Mouse (Mus musculus) left cerebral cortex, postnatal 4 days (tissue): ENCODE measurements around the gene Tpbpa. TPM values are rescaled to one million over a fixed set of nuclear protein-coding genes. Genes with fewer than 3 reads are reported as not detected.
"Not testable (repeated sequence)": the region's sequence is repeated elsewhere in the genome, so short reads cannot be mapped to it uniquely, and the experiment has no call there.

ENCODE experiments used
- DNase-seq: peaks from one replicate; pipeline ENCODE4 v3.0.0-alpha.2; 2022
- intact Hi-C: fragments of 180-260 bp; cut with DNase I; formaldehyde crosslinking; loops from one replicate; pipeline ENCODE4 v1.15.1; 2025
- total RNA-seq, 2 experiments: library from RNA; stranded (reverse); gene quantifications; 2 replicates each; pipeline ENCODE4 v1.2.3; 2021

The Tpbpa gene
- not detected for total RNA-seq

DNA sequence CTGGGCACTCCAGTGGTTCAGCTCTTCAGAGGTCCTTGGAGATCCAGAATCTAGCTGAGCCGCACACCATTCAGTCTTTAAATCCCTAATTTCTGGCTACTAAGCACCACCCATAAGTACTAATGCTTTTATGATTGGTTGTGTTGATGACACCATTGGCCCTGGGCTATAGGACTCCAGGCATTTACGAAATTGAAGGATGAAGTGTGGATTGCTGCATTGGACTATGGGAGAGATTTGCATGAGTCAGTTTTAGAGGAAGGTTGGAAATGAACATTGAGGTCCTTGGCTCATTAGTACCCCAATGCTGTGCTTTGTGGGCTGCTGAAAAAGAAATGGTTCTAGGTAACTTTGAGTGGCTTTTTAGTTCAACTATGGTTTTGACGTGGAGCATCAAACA is at the start of gene Tpbpa:
Tpbpa (minus strand) TSS at position 101 of the 400 bp plus-strand sequence.
- DNase-seq, intact Hi-C loops: not testable (repeated sequence)

DNA sequence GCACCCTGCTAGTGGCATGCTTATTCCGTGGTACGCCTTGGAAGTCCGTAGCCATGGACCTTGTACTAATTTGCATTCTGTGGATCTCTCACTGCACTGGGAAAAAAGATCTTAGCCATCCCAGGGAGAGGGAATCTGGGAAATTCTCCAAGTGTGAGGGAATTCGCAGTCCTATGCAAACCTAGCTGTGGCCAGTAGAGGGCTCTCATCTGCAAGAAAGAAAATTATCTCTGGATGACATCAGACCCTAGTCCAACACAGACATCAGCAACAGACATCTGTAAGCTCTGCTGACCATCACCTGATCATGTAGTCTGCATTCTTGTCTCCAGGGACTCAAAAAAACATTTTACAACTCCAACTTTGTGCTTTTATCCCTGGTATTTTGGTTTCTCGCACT is 45.1 kb upstream of the Tpbpa start:
- intact Hi-C loops, result not testable (repeated sequence)

DNA sequence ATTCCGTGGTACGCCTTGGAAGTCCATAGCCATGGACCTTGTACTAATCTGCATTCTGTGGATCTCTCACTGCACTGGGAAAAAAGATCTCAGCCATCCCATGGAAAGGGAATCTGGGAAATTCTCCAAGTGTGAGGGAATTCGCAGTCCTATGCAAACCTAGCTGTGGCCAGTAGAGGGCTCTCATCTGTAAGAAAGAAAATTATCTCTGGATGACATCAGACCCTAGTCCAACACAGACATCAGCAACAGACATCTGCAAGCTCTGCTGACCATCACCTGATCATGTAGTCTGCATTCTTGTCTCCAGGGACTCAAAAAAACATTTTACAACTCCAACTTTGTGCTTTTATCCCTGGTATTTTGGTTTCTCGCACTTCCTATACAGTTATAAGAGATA is 30.5 kb upstream of the Tpbpa start:
- DNase-seq, intact Hi-C loops: not testable (repeated sequence)

More for the DNA sequence above, 45.1 kb upstream of the Tpbpa start:
- not testable (repeated sequence) for DNase-seq

DNA sequence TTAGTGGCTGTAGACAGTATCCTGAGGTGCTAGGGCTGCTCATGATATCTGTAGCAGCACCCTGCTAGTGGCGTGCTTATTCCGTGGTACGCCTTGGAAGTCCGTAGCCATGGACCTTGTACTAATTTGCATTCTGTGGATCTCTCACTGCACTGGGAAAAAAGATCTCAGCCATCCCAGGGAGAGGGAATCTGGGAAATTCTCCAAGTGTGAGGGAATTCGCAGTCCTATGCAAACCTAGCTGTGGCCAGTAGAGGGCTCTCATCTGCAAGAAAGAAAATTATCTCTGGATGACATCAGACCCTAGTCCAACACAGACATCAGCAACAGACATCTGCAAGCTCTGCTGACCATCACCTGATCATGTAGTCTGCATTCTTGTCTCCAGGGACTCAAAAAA is 22.2 kb upstream of the Tpbpa start:
- intact Hi-C loops, DNase-seq: not testable (repeated sequence)

DNA sequence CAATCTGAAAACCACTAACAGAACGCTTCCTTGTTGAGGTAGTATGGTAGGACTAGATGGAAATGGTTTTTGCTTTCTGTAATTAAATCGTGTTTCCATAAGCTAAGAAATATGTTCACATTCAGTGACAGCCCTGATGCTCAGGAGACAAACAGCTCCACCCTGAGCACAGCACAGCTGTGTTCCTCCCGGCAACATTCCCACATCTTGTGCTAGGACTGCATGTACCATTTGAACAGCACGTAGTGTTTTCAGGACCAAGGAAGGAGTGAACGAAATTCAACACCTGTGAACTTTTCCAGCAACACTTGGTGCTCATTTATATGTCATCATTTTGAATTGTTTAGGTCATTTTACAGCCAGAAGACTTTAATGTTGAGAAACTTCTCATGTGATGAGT is 19.9 kb upstream of the Tpbpa start:
- intact Hi-C loops, result no loop called here
- DNase-seq, result no peak

DNA sequence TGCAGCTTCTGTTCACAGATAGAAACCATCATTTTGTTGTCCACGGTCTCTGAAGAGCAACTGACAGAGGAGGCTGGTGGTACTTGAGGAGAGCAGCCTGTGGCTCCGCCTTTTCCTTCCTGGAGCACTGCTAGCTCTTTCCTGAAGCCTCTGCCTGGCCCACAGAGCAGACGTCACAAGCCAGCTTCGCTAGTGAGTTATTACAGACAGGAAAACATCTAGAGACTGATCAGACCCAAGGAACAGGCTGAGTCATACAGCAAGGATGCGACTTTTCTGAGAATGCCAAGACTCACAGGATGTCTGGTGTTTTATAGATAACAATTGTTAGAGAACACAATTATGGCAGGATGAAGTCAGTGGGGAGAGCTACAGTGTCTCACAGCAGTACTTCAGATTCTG is 5.3 kb downstream of the Tpbpa start, which contains the start of the genes Gm49391 and Ctla2a:
Gm49391 (minus strand) TSS at position 72 of the 402 bp plus-strand sequence.
Ctla2a (minus strand) TSS at position 126 of the 402 bp plus-strand sequence.
- intact Hi-C loops, result no loop called here
- no peak for DNase-seq

DNA sequence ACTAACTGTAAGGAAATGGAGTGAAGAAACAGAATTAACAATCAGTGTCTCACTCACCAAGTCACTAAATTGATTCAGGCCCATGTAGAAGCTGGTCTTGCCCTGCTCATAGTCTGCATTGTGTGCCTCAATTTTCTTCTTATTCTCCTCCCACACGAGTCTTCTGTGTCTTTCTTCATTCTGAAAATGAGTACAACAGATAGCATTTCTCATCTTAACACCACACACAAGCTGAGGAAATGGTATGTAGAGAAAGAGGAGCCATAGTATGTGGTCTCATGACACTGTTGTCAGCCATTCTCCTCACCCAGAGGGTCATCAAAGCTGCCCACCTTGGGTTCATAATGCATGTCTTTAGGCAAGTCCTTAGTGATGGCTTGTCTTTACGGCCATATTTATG is 6.3 kb downstream of the Tpbpa start, which contains the start of gene Gm49393:
Gm49393 (minus strand) TSS at position 101 of the 400 bp plus-strand sequence.
- DNase-seq, intact Hi-C loops: not testable (repeated sequence)

DNA sequence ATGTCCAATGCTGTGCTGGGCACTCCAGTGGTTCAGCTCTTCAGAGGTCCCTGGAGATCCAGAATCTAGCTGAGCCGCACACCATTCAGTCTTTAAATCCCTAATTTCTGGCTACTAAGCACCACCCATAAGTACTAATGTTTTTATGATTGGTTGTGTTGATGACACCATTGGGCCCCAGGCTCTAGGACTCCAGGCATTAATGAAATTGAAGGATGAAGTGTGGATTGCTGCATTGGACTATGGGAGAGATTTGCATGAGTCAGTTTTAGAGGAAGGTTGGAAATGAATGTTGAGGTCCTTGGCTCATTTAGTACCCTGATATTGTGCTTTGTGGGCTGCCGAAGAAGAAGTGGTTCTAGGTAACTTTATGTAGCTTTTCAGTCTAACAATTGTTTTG is 37.0 kb downstream of the Tpbpa start, which contains the start of gene Tpbpb:
Tpbpb (minus strand) TSS at position 101 of the 400 bp plus-strand sequence.
- intact Hi-C loops, result not testable (repeated sequence)

DNA sequence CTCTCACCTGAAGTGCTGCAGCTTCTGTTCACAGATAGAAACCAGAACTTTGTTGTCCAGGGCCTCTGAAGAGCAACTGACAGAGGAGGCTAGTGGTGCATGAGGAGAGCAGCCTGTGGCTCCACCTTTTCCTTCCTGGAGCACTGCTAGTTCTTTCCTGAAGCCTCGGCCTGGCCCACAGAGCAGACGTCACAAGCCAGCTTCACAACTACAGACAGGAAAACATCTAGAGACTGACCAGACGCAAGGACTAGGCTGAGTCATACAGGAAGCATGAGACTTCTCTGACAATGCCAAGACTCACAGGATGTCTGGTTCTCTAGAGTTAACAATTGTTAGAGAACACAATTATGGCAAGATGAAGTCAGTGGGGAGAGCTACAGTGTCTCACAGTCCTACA is 44.5 kb downstream of the Tpbpa start, which contains the start of gene Ctla2b:
Ctla2b (minus strand) TSS at position 120 of the 400 bp plus-strand sequence.
- no peak for DNase-seq
- intact Hi-C loops, result no loop called here

More for the DNA sequence above, 37.0 kb downstream of the Tpbpa start, which contains the start of gene Tpbpb:
- DNase-seq, result not testable (repeated sequence)

DNA sequence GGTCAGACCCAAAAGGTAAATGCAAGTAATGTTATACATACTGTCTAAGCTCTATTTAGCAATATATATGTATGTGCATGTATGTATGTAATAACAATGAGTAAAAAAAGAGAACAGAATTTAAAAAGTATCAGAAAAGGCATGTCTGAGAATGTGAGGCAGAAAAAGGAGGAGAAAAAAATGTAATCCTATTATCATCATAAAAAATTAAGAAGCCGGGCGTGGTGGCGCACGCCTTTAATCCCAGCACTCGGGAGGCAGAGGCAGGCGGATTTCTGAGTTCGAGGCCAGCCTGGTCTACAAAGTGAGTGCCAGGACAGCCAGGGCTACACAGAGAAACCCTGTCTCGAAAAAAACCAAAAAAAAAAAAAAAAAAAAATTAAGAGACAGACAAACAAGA is 45.0 kb downstream of the Tpbpa start, which contains the start of gene Gm49392:
Gm49392 (minus strand) TSS at position 101 of the 400 bp plus-strand sequence.
- intact Hi-C loops, result not testable (repeated sequence)

DNA sequence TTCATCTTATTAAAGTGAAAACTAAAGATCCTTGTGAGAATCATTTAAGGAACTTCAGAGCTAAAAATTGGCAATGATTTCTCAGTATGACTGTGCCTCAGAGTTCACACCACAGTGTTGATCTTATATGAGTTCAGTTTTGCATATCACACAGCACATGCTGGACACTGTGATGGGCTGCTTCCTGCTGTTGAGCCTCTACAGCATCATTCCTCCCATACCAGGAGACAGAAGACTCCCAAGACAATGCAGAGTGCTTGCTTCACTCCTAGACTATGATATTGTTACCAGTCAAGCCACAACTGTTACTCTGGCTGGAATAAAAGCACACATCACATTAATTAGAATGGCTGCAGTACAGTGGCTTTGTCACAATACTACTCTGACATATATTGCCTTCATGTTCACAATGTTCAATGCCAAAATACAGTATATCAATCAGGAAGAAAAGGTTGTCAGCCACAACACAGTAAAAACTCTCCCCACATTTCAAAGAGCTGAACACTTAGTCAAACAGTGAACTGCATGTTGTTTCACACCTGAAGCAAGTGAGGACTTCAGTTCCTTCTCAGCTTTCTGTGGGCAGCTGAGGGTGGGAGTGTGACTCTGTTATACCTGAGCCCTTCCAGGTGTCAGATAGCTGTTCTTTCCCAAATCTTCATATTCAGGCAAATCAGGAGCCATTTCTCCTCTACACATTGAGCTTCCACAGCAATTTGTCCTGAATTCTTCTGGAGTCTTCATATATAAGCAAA is 46.2 kb downstream of the Tpbpa start:
- DNase-seq, result no peak
- intact Hi-C loops, result no loop called here

More for the DNA sequence above, 45.0 kb downstream of the Tpbpa start, which contains the start of gene Gm49392:
- not testable (repeated sequence) for DNase-seq

DNA sequence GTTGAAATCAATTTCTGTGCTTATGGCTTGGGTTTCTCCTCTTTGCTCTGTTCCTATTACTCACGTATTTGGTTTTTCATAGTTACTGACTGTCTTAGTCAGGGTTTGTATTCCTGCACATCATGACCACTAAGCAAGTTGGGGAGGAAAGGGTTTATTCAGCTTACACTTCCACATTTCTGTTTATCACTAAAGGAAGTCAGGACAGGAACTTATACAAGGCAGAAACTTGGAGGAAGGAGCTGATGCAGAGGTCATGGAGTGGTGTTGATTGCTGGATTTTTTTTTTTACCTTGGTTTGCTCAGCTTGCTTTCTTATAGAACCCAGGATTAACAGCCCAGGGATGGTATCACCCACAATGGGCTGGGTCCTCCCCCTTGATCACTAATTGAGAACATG is 49.5 kb downstream of the Tpbpa start:
- DNase-seq, result no peak
- intact Hi-C loops, result no loop called here

Other genes starting within 250 kb of the Tpbpa start
- gene BC051665, start 155.6 kb downstream of the Tpbpa start, total RNA-seq, result not detected
- gene Ctsll3, start 139.1 kb downstream of the Tpbpa start, total RNA-seq, result not detected
- gene 4930486L24Rik, start 77.5 kb downstream of the Tpbpa start, total RNA-seq, result not detected
- not detected for gene Gm49392, start 45.1 kb downstream of the Tpbpa start, total RNA-seq
- gene Ctla2b, start 44.5 kb downstream of the Tpbpa start, total RNA-seq, result 1 to 10 TPM in 1 of 2 experiments, not detected in 1; 2.1 TPM
- not detected for gene Tpbpb, start 37.1 kb downstream of the Tpbpa start, total RNA-seq
- not detected for gene Gm49393, start 6.4 kb downstream of the Tpbpa start, total RNA-seq
- 1 to 10 TPM; 1.2 to 2.5 TPM for gene Gm49391, start 5.4 kb downstream of the Tpbpa start, total RNA-seq
- 10 to 100 TPM; 14.8 to 16.7 TPM for gene Ctla2a, start 5.4 kb downstream of the Tpbpa start, total RNA-seq
- not detected for gene Ctsj, start 64.0 kb upstream of the Tpbpa start, total RNA-seq
- gene Ctsq, start 98.6 kb upstream of the Tpbpa start, total RNA-seq, result not detected
- not detected for gene Ctsr, start 222.3 kb upstream of the Tpbpa start, total RNA-seq